Mouse (Mus musculus) adrenal gland (tissue): Measurements from ENCODE around the gene Olfr1351.
"Not testable (repeated sequence)": the region's sequence is repeated elsewhere in the genome, so short reads cannot be mapped to it uniquely, and the experiment has no call there.

Source experiments
- intact Hi-C: fragments of 180-260 bp; cut with DNase I; formaldehyde crosslinking; loops from one replicate; pipeline ENCODE4 v1.15.1; 2025
- long read RNA-seq, 2 experiments: library from polyadenylated mRNA; unstranded; transcript quantifications; one replicate each; pipeline ENCODE4 v2.0.0; 2020; ENCODE audit warnings: borderline replicate concordance in 1 of 2; ENCODE audit not compliant: insufficient replicate concordance in 1 of 2

Gene Olfr1351
- long read RNA-seq, experiment 1: 0 reads
- long read RNA-seq, experiment 2: 0 reads

- intact Hi-C loops: no loop called here
Observed at GRCm38 (mm10) chr10:79012172-79012571, at the start of gene Olfr1351. TSS of gene Olfr1351 (plus strand) at chr10:79012472.

- intact Hi-C loops: not testable (repeated sequence)
Observed at GRCm38 (mm10) chr10:78963009-78963408, 49.3 kb upstream of the Olfr1351 start, which contains the start of gene Olfr1353. TSS of gene Olfr1353 (plus strand) at chr10:78963309.

- intact Hi-C loops: no loop called here
Observed at GRCm38 (mm10) chr10:78980750-78981149, 31.5 kb upstream of the Olfr1351 start, which contains the start of gene Olfr1352. TSS of gene Olfr1352 (plus strand) at chr10:78981050.

- intact Hi-C loops: no loop called here
Observed at GRCm38 (mm10) chr10:79028441-79028840, 16.2 kb downstream of the Olfr1351 start, which contains the start of gene Olfr57. TSS of gene Olfr57 (plus strand) at chr10:79028741.

- intact Hi-C loops: not testable (repeated sequence)
Observed at GRCm38 (mm10) chr10:79042457-79042856, 30.2 kb downstream of the Olfr1351 start.

- intact Hi-C loops: not testable (repeated sequence)
Observed at GRCm38 (mm10) chr10:79057370-79057769, 45.1 kb downstream of the Olfr1351 start.
